23 mouse cellular contexts compared by ENCODE assay signal in genomic region chr2:169387765-169388518, GRCm38 (mm10).
DNase-seq lines count a peak whose midpoint lies in the region; ATAC-seq lines count a peak whose summit lies in the region.
"Had no signal": no experiment of that assay in that cellular context is flagged by ENCODE, and none has a peak within 500 bp of the region (broad histone marks: within the 10 kb centered on the region; RNA-seq: fewer than 3 reads in every experiment).

No protein-coding gene starts in this region.

- no peak for ATAC-seq in midbrain, embryonic 15.5 days (replicated peaks)
- ATAC-seq in forebrain, embryonic 13.5 days: peak; percentile 62
- ATAC-seq in hindbrain, embryonic 14.5 days (ENCODE audit: low FRiP score): peak; percentile 68; the same call in 1 of the 2 replicates
- no peak for ATAC-seq in megakaryocyte-erythroid progenitor cell, adult 5-6 weeks (replicated peaks; ENCODE audit: low FRiP score, low TSS enrichment, poor library complexity, severe bottlenecking)
- ATAC-seq: activated CD4-positive, CD25-positive, alpha-beta regulatory T cell, adult 4 months had no signal

- H3K27ac ChIP-seq in midbrain, embryonic 10.5 days (replicated peaks): 0 out of 2 replicates have a peak overlapping the region, but pooled peaks have one; percentile 20
- H3K27ac ChIP-seq in midbrain, embryonic 15.5 days: no peak overlapping the region
- peak overlapping the region; percentile 17; the same call in 1 of the 2 replicates for H3K27ac ChIP-seq in forebrain, embryonic 13.5 days
- H3K27ac ChIP-seq in hindbrain, embryonic 14.5 days: peak overlapping the region; percentile 7; the same call in 1 of the 2 replicates
- H3K27ac ChIP-seq: embryonic facial prominence, embryonic 13.5 days; heart, embryonic 15.5 days; hindbrain, embryonic 15.5 days; limb, embryonic 12.5 days; liver, embryonic 13.5 days; stomach, postnatal 0 days had no signal

- 52% methylated on average over 23 of the region's 23 CpGs for WGBS in midbrain, embryonic 10.5 days
- 28% methylated on average over 23 of the region's 23 CpGs for WGBS in midbrain, embryonic 15.5 days
- WGBS in forebrain, embryonic 13.5 days: 27% methylated on average over 23 of the region's 23 CpGs
- WGBS in hindbrain, embryonic 14.5 days: 47% methylated on average over 23 of the region's 23 CpGs

- no peaks in the 10 kb centered on the region for H3K36me3 ChIP-seq in midbrain, embryonic 10.5 days
- no peaks in the 10 kb centered on the region for H3K36me3 ChIP-seq in midbrain, embryonic 15.5 days (replicated peaks)
- no peaks in the 10 kb centered on the region for H3K36me3 ChIP-seq in forebrain, embryonic 13.5 days (ENCODE audit: poor library complexity, severe bottlenecking)
- H3K36me3 ChIP-seq in hindbrain, embryonic 14.5 days (replicated peaks; ENCODE audit: control insufficient read depth, insufficient read depth): no peaks in the 10 kb centered on the region
- H3K36me3 ChIP-seq: embryonic facial prominence, embryonic 13.5 days; heart, embryonic 15.5 days; hindbrain, embryonic 15.5 days; limb, embryonic 12.5 days; liver, embryonic 13.5 days had no signal

- no peak overlapping the region for H3K4me3 ChIP-seq in midbrain, embryonic 10.5 days
- H3K4me3 ChIP-seq in midbrain, embryonic 15.5 days: no peak overlapping the region
- no peak overlapping the region for H3K4me3 ChIP-seq in forebrain, embryonic 13.5 days
- no peak overlapping the region for H3K4me3 ChIP-seq in hindbrain, embryonic 14.5 days (replicated peaks; ENCODE audit: low read length)
- H3K4me3 ChIP-seq: embryonic facial prominence, embryonic 13.5 days; heart, embryonic 15.5 days; hindbrain, embryonic 15.5 days; limb, embryonic 12.5 days; liver, embryonic 13.5 days; myocyte had no signal

- no peak overlapping the region for H3K4me2 ChIP-seq in midbrain, embryonic 15.5 days
- H3K4me2 ChIP-seq in forebrain, embryonic 13.5 days: peak overlapping the region; percentile 20; the same call in 1 of the 2 replicates
- no peak overlapping the region for H3K4me2 ChIP-seq in hindbrain, embryonic 14.5 days (replicated peaks)
- H3K4me2 ChIP-seq: embryonic facial prominence, embryonic 13.5 days; heart, embryonic 15.5 days; hindbrain, embryonic 15.5 days; limb, embryonic 12.5 days; liver, embryonic 13.5 days had no signal

- DNase-seq in midbrain, embryonic 10.5 days (ENCODE audit: low spot score): no peak
- DNase-seq in hindbrain, embryonic 14.5 days (ENCODE audit: low spot score): no peak
- DNase-seq in retina, postnatal 1 day: peak; percentile 87
- DNase-seq in thymus, adult 18-20 months: no peak
- DNase-seq: adrenal gland, postnatal 36 days; B cell, adult 2 months; cerebellum, adult 9-10 months; heart, adult 18-20 months; kidney, adult 11 months; kidney, postnatal 14 days; layer of hippocampus, adult 9-11 months; liver, embryonic 13.5 days; thymus, postnatal 36 days had no signal

- H3K27me3 ChIP-seq in midbrain, embryonic 10.5 days (ENCODE audit: low read depth, poor library complexity, severe bottlenecking): no peaks in the 10 kb centered on the region
- no peaks in the 10 kb centered on the region for H3K27me3 ChIP-seq in midbrain, embryonic 15.5 days (replicated peaks)
- H3K27me3 ChIP-seq in forebrain, embryonic 13.5 days: no peaks in the 10 kb centered on the region
- H3K27me3 ChIP-seq in hindbrain, embryonic 14.5 days (ENCODE audit: control insufficient read depth, insufficient read depth, low read length): no peaks in the 10 kb centered on the region
- H3K27me3 ChIP-seq: embryonic facial prominence, embryonic 13.5 days; heart, embryonic 15.5 days; hindbrain, embryonic 15.5 days; liver, embryonic 13.5 days had no signal

- H3K9ac ChIP-seq in midbrain, embryonic 15.5 days: no peak overlapping the region
- no peak overlapping the region for H3K9ac ChIP-seq in forebrain, embryonic 13.5 days
- H3K9ac ChIP-seq in hindbrain, embryonic 14.5 days: no peak overlapping the region
- H3K9ac ChIP-seq: embryonic facial prominence, embryonic 13.5 days; heart, embryonic 15.5 days; hindbrain, embryonic 15.5 days; limb, embryonic 12.5 days; liver, embryonic 13.5 days had no signal

- H3K4me1 ChIP-seq in midbrain, embryonic 10.5 days: peaks cover 15% of the 10 kb centered on the region
- peaks cover 14% of the 10 kb centered on the region; the same call in 1 of the 2 replicates for H3K4me1 ChIP-seq in midbrain, embryonic 15.5 days
- peaks cover 11% of the 10 kb centered on the region for H3K4me1 ChIP-seq in forebrain, embryonic 13.5 days
- peaks cover 7% of the 10 kb centered on the region; the same call in 1 of the 2 replicates for H3K4me1 ChIP-seq in hindbrain, embryonic 14.5 days (replicated peaks; ENCODE audit: control insufficient read depth, insufficient read depth, low read length)
- H3K4me1 ChIP-seq: embryonic facial prominence, embryonic 13.5 days; heart, embryonic 15.5 days; limb, embryonic 12.5 days; liver, embryonic 13.5 days had no signal

- peaks cover 3% of the 10 kb centered on the region; the same call in 1 of the 2 replicates for H3K9me3 ChIP-seq in midbrain, embryonic 10.5 days (replicated peaks)
- no peaks in the 10 kb centered on the region for H3K9me3 ChIP-seq in midbrain, embryonic 15.5 days
- H3K9me3 ChIP-seq in forebrain, embryonic 13.5 days (replicated peaks): no peaks in the 10 kb centered on the region
- H3K9me3 ChIP-seq in hindbrain, embryonic 14.5 days (ENCODE audit: control insufficient read depth, low read length): no peaks in the 10 kb centered on the region
- H3K9me3 ChIP-seq: heart, embryonic 15.5 days; hindbrain, embryonic 15.5 days; limb, embryonic 12.5 days; liver, embryonic 13.5 days had no signal

Comparison
In these comparisons a context has a peak if more than half of its experiments do, and no peak if none do; other contexts are left out.
1. ATAC-seq: peak in forebrain, embryonic 13.5 days (single experiment) and hindbrain, embryonic 14.5 days (single experiment); none in midbrain, embryonic 15.5 days (single experiment) and megakaryocyte-erythroid progenitor cell, adult 5-6 weeks (single experiment).